Mouse (Mus musculus) lung, postnatal 25 days (tissue): ENCODE measurements around the gene Herc4.
"Not testable (repeated sequence)": the region's sequence is repeated elsewhere in the genome, so short reads cannot be mapped to it uniquely, and the experiment has no call there.

ENCODE experiments used
- DNase-seq: peaks from one replicate; pipeline ENCODE4 v3.0.0; 2022; ENCODE audit warnings: low spot score

The Herc4 gene

DNA sequence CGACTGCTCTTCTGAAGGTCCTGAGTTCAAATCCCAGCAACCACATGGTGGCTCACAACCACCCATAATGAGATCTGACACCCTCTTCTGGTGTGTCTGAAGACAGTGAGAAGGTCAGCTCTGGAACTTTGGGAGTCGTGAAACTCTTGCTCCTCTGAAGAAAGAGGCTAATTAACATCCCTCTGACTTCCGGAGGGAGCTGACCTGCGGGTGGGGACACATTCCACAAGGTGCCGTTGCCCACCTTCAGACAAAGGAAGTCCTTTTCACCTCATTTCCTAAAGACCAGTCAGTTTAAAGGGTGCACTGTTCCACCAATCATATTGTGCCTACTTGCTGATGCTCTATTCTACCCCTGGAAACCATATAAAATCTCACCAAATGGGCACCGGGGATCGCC is 107.5 kb downstream of the Herc4 start:
- DNase-seq, result not testable (repeated sequence)

DNA sequence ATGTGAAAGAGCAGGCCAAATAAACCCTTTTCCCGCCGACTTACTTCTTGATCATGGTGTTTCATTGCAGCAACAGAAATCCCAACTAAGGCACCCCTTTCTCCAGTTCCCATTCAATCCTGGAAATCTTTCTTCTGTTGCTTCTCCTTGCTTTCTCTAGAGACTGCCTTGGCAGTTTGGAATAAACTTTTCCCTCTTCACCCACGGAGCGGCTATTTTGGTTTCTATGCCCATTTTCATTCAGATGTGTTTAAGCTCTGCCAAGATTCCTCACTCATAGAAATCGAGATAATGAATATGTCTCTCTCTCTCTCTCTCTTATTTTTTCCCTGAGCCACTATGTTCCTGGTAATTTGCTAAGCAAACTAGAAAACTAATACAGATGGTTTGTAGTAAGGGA is 108.5 kb downstream of the Herc4 start:
- DNase-seq, result no peak

DNA sequence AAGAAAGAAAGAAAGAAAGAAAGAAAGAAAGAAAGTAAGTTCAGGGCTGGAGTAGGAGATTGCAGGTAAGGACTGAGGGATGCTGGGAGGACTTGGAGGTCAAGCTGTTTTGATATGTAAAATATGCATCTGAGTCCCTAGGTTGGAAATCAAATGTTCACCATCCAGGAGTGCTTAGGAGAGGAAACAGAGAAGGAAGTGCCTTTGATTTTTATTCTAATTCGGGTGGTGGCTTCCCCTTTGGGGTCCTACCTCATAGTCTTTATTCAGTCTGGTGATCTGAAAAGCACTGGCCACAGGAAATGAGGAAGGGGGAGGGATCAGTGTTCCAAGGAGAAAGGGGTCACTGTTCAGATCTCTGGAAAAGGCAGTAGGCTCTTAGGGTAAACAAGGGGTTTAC is 116.9 kb downstream of the Herc4 start:
- no peak for DNase-seq

DNA sequence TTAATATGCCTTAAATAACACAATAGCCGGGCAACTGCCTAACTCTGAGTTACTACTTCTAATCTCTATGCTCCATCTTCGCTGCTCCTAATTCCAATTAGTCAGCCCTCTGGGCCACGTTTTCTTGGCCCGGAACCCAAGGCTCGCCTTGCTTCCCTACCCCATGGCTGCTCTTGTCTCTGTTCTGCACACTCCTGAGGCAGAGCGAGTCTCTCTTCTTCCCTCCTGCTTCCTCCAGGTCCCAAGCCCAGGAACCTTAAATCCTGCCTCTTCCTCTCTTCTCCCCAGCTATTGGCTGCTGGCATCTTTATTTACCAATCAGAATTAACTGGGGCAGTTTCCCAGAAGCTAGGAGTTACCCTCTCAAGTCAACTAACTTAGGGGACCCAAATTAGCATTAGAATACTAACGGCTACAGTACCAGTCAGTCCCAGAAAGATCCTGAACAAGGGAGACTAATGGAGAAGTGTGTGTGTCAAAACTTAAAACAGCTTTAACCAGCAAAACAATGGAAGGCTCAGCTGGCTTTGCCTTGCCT is 122.4 kb downstream of the Herc4 start:
- no peak for DNase-seq

DNA sequence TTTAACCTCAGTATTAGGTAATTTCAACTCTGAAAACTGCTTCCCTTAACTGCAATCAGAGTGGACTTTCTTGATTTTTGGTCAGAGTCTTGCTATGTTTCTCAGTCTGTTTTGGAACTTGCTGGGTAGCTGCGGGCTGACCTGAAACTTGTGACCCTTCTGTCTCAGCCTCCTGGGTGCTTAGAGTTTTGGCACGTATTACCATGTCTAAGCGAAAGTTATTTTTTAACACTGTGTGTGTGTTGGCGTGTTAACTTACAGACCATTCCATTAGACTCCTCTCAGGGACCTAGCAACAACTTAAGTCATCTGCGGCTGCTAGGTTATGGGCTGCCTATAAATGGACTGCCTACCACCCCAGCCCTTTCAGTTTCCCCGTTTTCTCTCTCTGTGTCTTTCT is 123.8 kb downstream of the Herc4 start:
- DNase-seq, result no peak
